Mouse (Mus musculus): ENCODE measurements around the gene Tbc1d22a. TPM values are rescaled to one million over a fixed set of nuclear protein-coding genes. Genes with fewer than 3 reads are reported as not detected.
A peak's percentile ranks its signal among the peaks of the same experiment; 100 is the strongest.

Gene Tbc1d22a
- total RNA-seq, 1 experiment: 19.2 TPM

DNA sequence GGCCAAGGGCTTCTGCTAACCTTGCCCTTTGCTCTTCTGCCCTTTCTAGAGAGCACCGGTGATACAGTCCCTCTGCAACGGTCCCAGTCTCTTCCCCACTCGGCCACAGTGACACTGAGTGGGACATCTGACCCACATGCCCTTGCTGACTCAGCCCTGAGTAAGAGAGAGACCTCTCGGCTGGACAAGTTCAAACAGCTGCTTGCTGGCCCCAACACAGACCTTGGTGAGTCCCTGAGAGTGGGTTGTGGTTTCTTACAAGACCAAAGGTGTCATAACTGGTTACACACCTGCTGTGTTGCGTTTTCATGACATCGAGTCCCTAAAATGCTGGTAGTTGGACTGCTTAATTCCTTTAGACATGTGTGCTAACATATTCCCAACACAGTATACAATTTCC, 24.8 kb downstream of the Tbc1d22a start:
- Histone ChIP-seq H3K4me3 (ENCODE audit: insufficient read depth in 1 of 2, low read depth in 1 of 2, low read length in 2 of 2, poor library complexity in 1 of 2, severe bottlenecking in 1 of 2) (no peak overlapping the region), H3K9ac (ENCODE audit: insufficient read depth, low read depth, low read length, poor library complexity, severe bottlenecking) (no peak overlapping the region), H3K36me3 (ENCODE audit: control insufficient read depth, insufficient read depth, low read length, poor library complexity, severe bottlenecking) (peaks cover 10% of the 10 kb centered on the region; the same call in 1 of the 2 replicates), H3K9me3 (ENCODE audit: control insufficient read depth, insufficient read depth, low read depth, low read length) (no peaks in the 10 kb centered on the region), H3K27ac (ENCODE audit: insufficient read depth, low read depth, low read length, poor library complexity, severe bottlenecking) (no peak overlapping the region), H3K4me1 (ENCODE audit: control insufficient read depth in 2 of 2, insufficient read depth in 2 of 2, low read length in 2 of 2, poor library complexity in 1 of 2) (no peaks in the 10 kb centered on the region)
- TF ChIP-seq ZC3H11A (IDR thresholded peaks at IDR 0.05; ENCODE audit: borderline replicate concordance, low read depth, low read length) (no peak), ZNF384 (IDR thresholded peaks at IDR 0.05; ENCODE audit: low read depth, low read length) (no peak), MAFK (IDR thresholded peaks at IDR 0.05; ENCODE audit: insufficient read depth, low read depth, low read length) (no peak), CHD2 (IDR thresholded peaks at IDR 0.05; ENCODE audit: low read depth, low read length) (no peak), HCFC1 (IDR thresholded peaks at IDR 0.05; ENCODE audit: borderline replicate concordance, insufficient read depth, low read length) (no peak)
- in situ Hi-C loops (cut with MboI; ENCODE audit: low sequenced_read_pairs in 2 of 2, unreplicated experiment in 2 of 2): no loop called here
- no peak for DNase-seq (ENCODE audit: low read depth, low spot score)

DNA sequence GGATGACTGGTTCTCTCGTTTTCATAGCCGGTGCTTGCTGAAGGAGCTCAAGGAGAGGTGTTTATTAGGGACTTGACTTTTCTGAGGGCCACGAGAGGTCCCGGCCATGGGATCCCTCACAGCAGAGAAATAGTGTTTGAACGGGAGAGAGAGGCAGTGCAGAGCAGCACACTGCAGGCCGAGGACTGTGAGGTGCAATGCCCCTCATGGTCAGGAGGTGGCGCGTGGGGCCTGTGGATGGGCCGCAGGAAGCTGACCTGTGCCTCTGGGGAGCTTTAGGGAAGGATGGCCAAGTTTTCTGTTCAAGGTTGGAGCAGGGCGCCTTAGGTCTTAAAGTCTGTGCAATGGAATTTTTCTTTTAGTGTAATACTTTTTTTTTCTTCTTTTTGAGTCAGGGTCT, 25.5 kb downstream of the Tbc1d22a start:
- DNase-seq (ENCODE audit: low read depth, low spot score): no peak
- no peak for TF ChIP-seq MAFK (IDR thresholded peaks at IDR 0.05; ENCODE audit: insufficient read depth, low read depth, low read length)
- no peak for TF ChIP-seq ZC3H11A (IDR thresholded peaks at IDR 0.05; ENCODE audit: borderline replicate concordance, low read depth, low read length)
- no peak for TF ChIP-seq CHD2 (IDR thresholded peaks at IDR 0.05; ENCODE audit: low read depth, low read length)
- no peak for TF ChIP-seq HCFC1 (IDR thresholded peaks at IDR 0.05; ENCODE audit: borderline replicate concordance, insufficient read depth, low read length)
- TF ChIP-seq ZNF384 (IDR thresholded peaks at IDR 0.05; ENCODE audit: low read depth, low read length): no peak
- in situ Hi-C loops (cut with MboI; ENCODE audit: low sequenced_read_pairs in 2 of 2, unreplicated experiment in 2 of 2): no loop called here

GRCm38 (mm10) chr15:86243708-86244107, 29.4 kb downstream of the Tbc1d22a start:
- TF ChIP-seq ZC3H11A (IDR thresholded peaks at IDR 0.05; ENCODE audit: borderline replicate concordance, low read depth, low read length) (no peak), HCFC1 (IDR thresholded peaks at IDR 0.05; ENCODE audit: borderline replicate concordance, insufficient read depth, low read length) (no peak), CHD2 (IDR thresholded peaks at IDR 0.05; ENCODE audit: low read depth, low read length) (no peak), MAFK (IDR thresholded peaks at IDR 0.05; ENCODE audit: insufficient read depth, low read depth, low read length) (no peak), ZNF384 (IDR thresholded peaks at IDR 0.05; ENCODE audit: low read depth, low read length) (no peak)
- no peaks in the 10 kb centered on the region for H3K4me1 ChIP-seq (ENCODE audit: control insufficient read depth in 2 of 2, insufficient read depth in 2 of 2, low read length in 2 of 2, poor library complexity in 1 of 2)
- H3K27ac ChIP-seq (ENCODE audit: insufficient read depth, low read depth, low read length, poor library complexity, severe bottlenecking): no peak overlapping the region
- no peaks in the 10 kb centered on the region for H3K9me3 ChIP-seq (ENCODE audit: control insufficient read depth, insufficient read depth, low read depth, low read length)
- in situ Hi-C loops (cut with MboI; ENCODE audit: low sequenced_read_pairs in 2 of 2, unreplicated experiment in 2 of 2): no loop called here
- H3K9ac ChIP-seq (ENCODE audit: insufficient read depth, low read depth, low read length, poor library complexity, severe bottlenecking): no peak overlapping the region
- peaks cover 10% of the 10 kb centered on the region; the same call in 1 of the 2 replicates for H3K36me3 ChIP-seq (ENCODE audit: control insufficient read depth, insufficient read depth, low read length, poor library complexity, severe bottlenecking)
- DNase-seq (ENCODE audit: low read depth, low spot score): peak; percentile 53
- no peak overlapping the region for H3K4me3 ChIP-seq (ENCODE audit: insufficient read depth in 1 of 2, low read depth in 1 of 2, low read length in 2 of 2, poor library complexity in 1 of 2, severe bottlenecking in 1 of 2)

More for the DNA sequence above, 25.5 kb downstream of the Tbc1d22a start:
- H3K27ac ChIP-seq (ENCODE audit: insufficient read depth, low read depth, low read length, poor library complexity, severe bottlenecking): no peak overlapping the region
- H3K36me3 ChIP-seq (ENCODE audit: control insufficient read depth, insufficient read depth, low read length, poor library complexity, severe bottlenecking): peaks cover 10% of the 10 kb centered on the region; the same call in 1 of the 2 replicates
- no peak overlapping the region for H3K9ac ChIP-seq (ENCODE audit: insufficient read depth, low read depth, low read length, poor library complexity, severe bottlenecking)
- H3K4me3 ChIP-seq (ENCODE audit: insufficient read depth in 1 of 2, low read depth in 1 of 2, low read length in 2 of 2, poor library complexity in 1 of 2, severe bottlenecking in 1 of 2): no peak overlapping the region
- H3K9me3 ChIP-seq (ENCODE audit: control insufficient read depth, insufficient read depth, low read depth, low read length): no peaks in the 10 kb centered on the region
- no peaks in the 10 kb centered on the region for H3K4me1 ChIP-seq (ENCODE audit: control insufficient read depth in 2 of 2, insufficient read depth in 2 of 2, low read length in 2 of 2, poor library complexity in 1 of 2)

- peaks cover 5% of the 10 kb centered on the region; the same call in 1 of the 2 replicates for H3K36me3 ChIP-seq (ENCODE audit: control insufficient read depth, insufficient read depth, low read length, poor library complexity, severe bottlenecking)
- no peak for DNase-seq (ENCODE audit: low read depth, low spot score)
- in situ Hi-C loops (cut with MboI; ENCODE audit: low sequenced_read_pairs in 2 of 2, unreplicated experiment in 2 of 2): no loop called here
Observed at GRCm38 (mm10) chr15:86244380-86244779, 30.1 kb downstream of the Tbc1d22a start.

More at GRCm38 (mm10) chr15:86244380-86244779, 30.1 kb downstream of the Tbc1d22a start:
- Histone ChIP-seq H3K4me1 (ENCODE audit: control insufficient read depth in 2 of 2, insufficient read depth in 2 of 2, low read length in 2 of 2, poor library complexity in 1 of 2) (no peaks in the 10 kb centered on the region), H3K9ac (ENCODE audit: insufficient read depth, low read depth, low read length, poor library complexity, severe bottlenecking) (no peak overlapping the region), H3K4me3 (ENCODE audit: insufficient read depth in 1 of 2, low read depth in 1 of 2, low read length in 2 of 2, poor library complexity in 1 of 2, severe bottlenecking in 1 of 2) (no peak overlapping the region), H3K27ac (ENCODE audit: insufficient read depth, low read depth, low read length, poor library complexity, severe bottlenecking) (no peak overlapping the region), H3K9me3 (ENCODE audit: control insufficient read depth, insufficient read depth, low read depth, low read length) (no peaks in the 10 kb centered on the region)
- TF ChIP-seq ZNF384 (IDR thresholded peaks at IDR 0.05; ENCODE audit: low read depth, low read length) (no peak), HCFC1 (IDR thresholded peaks at IDR 0.05; ENCODE audit: borderline replicate concordance, insufficient read depth, low read length) (no peak), CHD2 (IDR thresholded peaks at IDR 0.05; ENCODE audit: low read depth, low read length) (no peak), ZC3H11A (IDR thresholded peaks at IDR 0.05; ENCODE audit: borderline replicate concordance, low read depth, low read length) (no peak), MAFK (IDR thresholded peaks at IDR 0.05; ENCODE audit: insufficient read depth, low read depth, low read length) (no peak)

Measured in ES-E14 (cell line).